Mouse (Mus musculus): ENCODE data around the gene Reps2. TPM values are rescaled to one million over a fixed set of nuclear protein-coding genes. Genes with fewer than 3 reads are reported as not detected.

Reps2 gene
- total and polyA plus RNA-seq, 2 experiments from 2014 or later: 2.4 to 10.9 TPM

GRCm38 (mm10) chrX:162443387-162443786 is 200.1 kb downstream of the Reps2 start:
- TF ChIP-seq CTCF (IDR thresholded peaks at IDR 0.05; ENCODE audit: low read depth): no peak
- H3K4me2 ChIP-seq (ENCODE audit: low read depth, low read length): no peak overlapping the region
- H3K4me1 ChIP-seq (ENCODE audit: insufficient read depth, low read length): no peaks in the 10 kb centered on the region
- H3K9me3 ChIP-seq (ENCODE audit: low read length): no peaks in the 10 kb centered on the region
- no peaks in the 10 kb centered on the region for H3K36me3 ChIP-seq (ENCODE audit: insufficient read depth, low read length)
- DNase-seq (ENCODE audit: low spot score) (no peak), ATAC-seq (no peak)
- H3K4me3 ChIP-seq (ENCODE audit: low read length): no peak overlapping the region
- no peaks in the 10 kb centered on the region for H3K27me3 ChIP-seq (ENCODE audit: insufficient read depth, low read length)
- 74% methylated on average over 1 of the region's 1 CpGs for WGBS
- no peak overlapping the region for H3K27ac ChIP-seq
- no peak overlapping the region for H3K9ac ChIP-seq (replicated peaks; ENCODE audit: low read length)

- Histone ChIP-seq H3K27me3 (ENCODE audit: insufficient read depth, low read length) (no peaks in the 10 kb centered on the region), H3K27ac (no peak overlapping the region), H3K4me3 (ENCODE audit: low read length) (no peak overlapping the region), H3K9me3 (ENCODE audit: low read length) (no peaks in the 10 kb centered on the region), H3K36me3 (ENCODE audit: insufficient read depth, low read length) (no peaks in the 10 kb centered on the region), H3K9ac (replicated peaks; ENCODE audit: low read length) (no peak overlapping the region), H3K4me1 (ENCODE audit: insufficient read depth, low read length) (no peaks in the 10 kb centered on the region), H3K4me2 (ENCODE audit: low read depth, low read length) (no peak overlapping the region)
- no peak for DNase-seq (ENCODE audit: low spot score)
- 0 out of 2 replicates have a peak, but pooled peaks have one; percentile 32 for ATAC-seq
- no peak for TF ChIP-seq CTCF (IDR thresholded peaks at IDR 0.05; ENCODE audit: low read depth)
- 38% methylated on average over 1 of the region's 1 CpGs for WGBS
Measured at GRCm38 (mm10) chrX:162442970-162443369, 200.5 kb downstream of the Reps2 start.

- Histone ChIP-seq H3K9ac (replicated peaks; ENCODE audit: low read length) (no peak overlapping the region), H3K36me3 (ENCODE audit: insufficient read depth, low read length) (no peaks in the 10 kb centered on the region), H3K4me2 (ENCODE audit: low read depth, low read length) (no peak overlapping the region), H3K9me3 (ENCODE audit: low read length) (no peaks in the 10 kb centered on the region), H3K27ac (no peak overlapping the region), H3K4me3 (ENCODE audit: low read length) (no peak overlapping the region), H3K27me3 (ENCODE audit: insufficient read depth, low read length) (no peaks in the 10 kb centered on the region), H3K4me1 (ENCODE audit: insufficient read depth, low read length) (no peaks in the 10 kb centered on the region)
- DNase-seq (ENCODE audit: low spot score): no peak
- TF ChIP-seq CTCF (IDR thresholded peaks at IDR 0.05; ENCODE audit: low read depth): no peak
- 76% methylated on average over 5 of the region's 5 CpGs for WGBS
- ATAC-seq: no peak
Measured at GRCm38 (mm10) chrX:162432776-162433543, 210.5 kb downstream of the Reps2 start.

- no peak overlapping the region for H3K4me2 ChIP-seq (ENCODE audit: low read depth, low read length)
- ATAC-seq: no peak
- H3K4me1 ChIP-seq (ENCODE audit: insufficient read depth, low read length): no peaks in the 10 kb centered on the region
- H3K27me3 ChIP-seq (ENCODE audit: insufficient read depth, low read length): no peaks in the 10 kb centered on the region
- H3K9me3 ChIP-seq (ENCODE audit: low read length): no peaks in the 10 kb centered on the region
- H3K9ac ChIP-seq (replicated peaks; ENCODE audit: low read length): no peak overlapping the region
- DNase-seq (ENCODE audit: low spot score): no peak
- H3K4me3 ChIP-seq (ENCODE audit: low read length): no peak overlapping the region
- WGBS: 64% methylated on average over 2 of the region's 3 CpGs
- H3K27ac ChIP-seq: no peak overlapping the region
- no peak for TF ChIP-seq CTCF (IDR thresholded peaks at IDR 0.05; ENCODE audit: low read depth)
- no peaks in the 10 kb centered on the region for H3K36me3 ChIP-seq (ENCODE audit: insufficient read depth, low read length)
Measured at GRCm38 (mm10) chrX:162427698-162428097, 215.8 kb downstream of the Reps2 start.

GRCm38 (mm10) chrX:162419431-162419830 is 224.0 kb downstream of the Reps2 start:
- TF ChIP-seq CTCF (IDR thresholded peaks at IDR 0.05; ENCODE audit: low read depth): no peak
- H3K27me3 ChIP-seq (ENCODE audit: insufficient read depth, low read length): no peaks in the 10 kb centered on the region
- H3K4me2 ChIP-seq (ENCODE audit: low read depth, low read length): no peak overlapping the region
- no peak overlapping the region for H3K4me3 ChIP-seq (ENCODE audit: low read length)
- H3K27ac ChIP-seq: no peak overlapping the region
- WGBS: 80% methylated on average over 3 of the region's 3 CpGs
- no peak overlapping the region for H3K9ac ChIP-seq (replicated peaks; ENCODE audit: low read length)
- H3K4me1 ChIP-seq (ENCODE audit: insufficient read depth, low read length): no peaks in the 10 kb centered on the region
- no peaks in the 10 kb centered on the region for H3K36me3 ChIP-seq (ENCODE audit: insufficient read depth, low read length)
- no peaks in the 10 kb centered on the region for H3K9me3 ChIP-seq (ENCODE audit: low read length)
- ATAC-seq (no peak), DNase-seq (ENCODE audit: low spot score) (no peak)

- 85% methylated on average over 2 of the region's 2 CpGs for WGBS
- ATAC-seq (no peak), DNase-seq (ENCODE audit: low spot score) (no peak)
- H3K4me1 ChIP-seq (ENCODE audit: insufficient read depth, low read length): no peaks in the 10 kb centered on the region
- H3K4me2 ChIP-seq (ENCODE audit: low read depth, low read length): no peak overlapping the region
- H3K36me3 ChIP-seq (ENCODE audit: insufficient read depth, low read length): no peaks in the 10 kb centered on the region
- H3K4me3 ChIP-seq (ENCODE audit: low read length): no peak overlapping the region
- no peaks in the 10 kb centered on the region for H3K27me3 ChIP-seq (ENCODE audit: insufficient read depth, low read length)
- H3K27ac ChIP-seq: no peak overlapping the region
- no peaks in the 10 kb centered on the region for H3K9me3 ChIP-seq (ENCODE audit: low read length)
- H3K9ac ChIP-seq (replicated peaks; ENCODE audit: low read length): no peak overlapping the region
- no peak for TF ChIP-seq CTCF (IDR thresholded peaks at IDR 0.05; ENCODE audit: low read depth)
Measured at GRCm38 (mm10) chrX:162413124-162413523, 230.3 kb downstream of the Reps2 start.

GRCm38 (mm10) chrX:162407291-162407690 is 236.2 kb downstream of the Reps2 start:
- DNase-seq (ENCODE audit: low spot score) (no peak), ATAC-seq (no peak)
- 65% methylated on average over 4 of the region's 4 CpGs for WGBS
- Histone ChIP-seq H3K36me3 (ENCODE audit: insufficient read depth, low read length) (no peaks in the 10 kb centered on the region), H3K27ac (no peak overlapping the region), H3K4me1 (ENCODE audit: insufficient read depth, low read length) (no peaks in the 10 kb centered on the region), H3K4me3 (ENCODE audit: low read length) (no peak overlapping the region), H3K9me3 (ENCODE audit: low read length) (no peaks in the 10 kb centered on the region), H3K27me3 (ENCODE audit: insufficient read depth, low read length) (no peaks in the 10 kb centered on the region), H3K4me2 (ENCODE audit: low read depth, low read length) (no peak overlapping the region), H3K9ac (replicated peaks; ENCODE audit: low read length) (no peak overlapping the region)
- no peak for TF ChIP-seq CTCF (IDR thresholded peaks at IDR 0.05; ENCODE audit: low read depth)

Data from hindbrain, postnatal 0 days (tissue).